Mouse (Mus musculus) kidney, adult 2 months (tissue): Measurements from ENCODE around the gene Tex47.

Source experiments
- CTCF ChIP-seq: fragments of 200-500 bp; conservative IDR thresholded peaks from 2 replicates; pipeline ENCODE4 v1.5.1; 2011; ENCODE audit warnings: low read depth, mild to moderate bottlenecking, control low read depth, low read length, moderate library complexity, mixed read lengths; ENCODE audit not compliant: insufficient read depth, insufficient read length
- POLR2A ChIP-seq: fragments of 200-500 bp; IDR thresholded peaks from one replicate; pipeline ENCODE4 v1.6.1; 2011; ENCODE audit warnings: low read depth, low read length, control low read depth

DNA sequence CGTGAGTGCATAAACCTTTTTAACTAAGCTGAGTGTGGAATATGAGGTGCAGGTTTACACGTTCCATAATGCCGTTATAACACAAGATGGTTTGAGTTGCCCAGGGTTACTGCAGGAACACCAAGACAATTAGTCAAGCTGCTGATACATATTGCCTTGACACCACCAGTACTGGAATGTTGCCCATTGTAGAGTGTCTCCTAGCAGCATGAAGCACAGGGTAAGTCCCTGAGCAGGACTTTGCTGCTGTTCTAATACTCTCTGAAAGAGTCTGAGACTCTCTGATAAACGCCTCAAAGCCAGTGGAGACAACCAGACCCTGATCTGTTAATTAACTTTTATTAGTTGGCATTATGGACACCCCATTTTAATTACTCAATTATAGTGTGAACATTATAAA, 21.7 kb downstream of the Tex47 start:
- TF ChIP-seq POLR2A (no peak), CTCF (no peak)
